Mouse (Mus musculus) stomach, postnatal 0 days (tissue): Measurements from ENCODE around the gene Galr2. TPM values are rescaled to one million over a fixed set of nuclear protein-coding genes. Genes with fewer than 3 reads are reported as not detected.

Source experiments
- ATAC-seq: fragments of 200-750 bp; cut with Nextera tagmentation; 2 replicates; pipeline ENCODE4 v1.8.0; 2017; ENCODE audit not compliant: low FRiP score, low TSS enrichment
- DNase-seq: peaks from one replicate; pipeline ENCODE4 v3.0.0-alpha.2; 2016; ENCODE audit warnings: low spot score
- H3K27ac ChIP-seq: fragments of 300-500 bp; sonication (generic); replicated peaks from 2 replicates; pipeline ENCODE4 v1.5.1; 2014; ENCODE audit warnings: mild to moderate bottlenecking, control low read depth
- H3K27me3 ChIP-seq: fragments of 300-500 bp; sonication (generic); 2 replicates; pipeline ENCODE4 v1.6.1; 2014; ENCODE audit warnings: low read length; ENCODE audit not compliant: control insufficient read depth, insufficient read depth
- H3K36me3 ChIP-seq: fragments of 300-500 bp; sonication (generic); 2 replicates; pipeline ENCODE4 v1.6.1; 2014; ENCODE audit warnings: low read length, mixed read lengths; ENCODE audit not compliant: control insufficient read depth, insufficient read depth
- H3K4me1 ChIP-seq: fragments of 300-500 bp; sonication (generic); replicated peaks from 2 replicates; pipeline ENCODE4 v1.6.1; 2014; ENCODE audit warnings: antibody characterized with exemption; ENCODE audit not compliant: control insufficient read depth, insufficient read depth
- H3K4me2 ChIP-seq: fragments of 300-500 bp; sonication (generic); replicated peaks from 2 replicates; pipeline ENCODE4 v1.6.1; 2014; ENCODE audit warnings: low read depth, mild to moderate bottlenecking, control low read depth, moderate library complexity
- H3K4me3 ChIP-seq: fragments of 300-500 bp; sonication (generic); 2 replicates; pipeline ENCODE4 v1.5.1; 2014; ENCODE audit warnings: low read depth, low read length, control low read depth
- H3K9ac ChIP-seq: fragments of 300-500 bp; sonication (generic); 2 replicates; pipeline ENCODE4 v1.6.1; 2014; ENCODE audit warnings: mild to moderate bottlenecking, low read length, control low read depth, mixed read lengths
- H3K9me3 ChIP-seq: fragments of 300-500 bp; sonication (generic); 2 replicates; pipeline ENCODE4 v1.6.1; 2016; ENCODE audit warnings: low read length; ENCODE audit not compliant: control insufficient read depth
- CTCF ChIP-seq: IDR thresholded peaks from 2 replicates; pipeline ENCODE4 v1.5.1; 2016; ENCODE audit warnings: antibody characterized with exemption, low read depth, mild to moderate bottlenecking, moderate library complexity
- EP300 ChIP-seq: optimal IDR thresholded peaks from 2 replicates; pipeline ENCODE3; 2016; ENCODE audit warnings: antibody characterized with exemption
- WGBS: fragments of 180-500 bp; shearing (Covaris S2); extraction: QIAGEN DNeasy Blood & Tissue Kit; methylation state at CpG from one replicate; pipeline ENCODE4 v1.1.7; 2014; 5-methylcytosine and 5-hydroxymethylcytosine counted together
- polyA plus RNA-seq: library from polyadenylated mRNA; unstranded; fragments of >200 nt; fragmentation: Nextera tagmentation; extraction: Ambion mirVana; gene quantifications from 2 replicates; pipeline ENCODE4 v1.2.1, GENCODE M21; 2015

Galr2 gene
- polyA plus RNA-seq, 1 experiment from 2014 or later = 0.68 TPM

- TF ChIP-seq EP300 (no peak), CTCF (no peak)
- no peaks in the 10 kb centered on the region for H3K4me1 ChIP-seq
- H3K9me3 ChIP-seq = no peaks in the 10 kb centered on the region
- H3K9ac ChIP-seq = no peak overlapping the region
- peak overlapping the region; percentile 89 for H3K27ac ChIP-seq
- ATAC-seq (peak; percentile 59), DNase-seq (peak; percentile 42)
- H3K4me3 ChIP-seq = no peak overlapping the region
- 53% methylated on average over 9 of the region's 9 CpGs for WGBS
- H3K27me3 ChIP-seq = no peaks in the 10 kb centered on the region
- peaks cover 44% of the 10 kb centered on the region for H3K36me3 ChIP-seq
- H3K4me2 ChIP-seq = no peak overlapping the region
Observed at GRCm38 (mm10) chr11:116254627-116255026, 26.1 kb upstream of the Galr2 start.

GRCm38 (mm10) chr11:116255090-116255981 lies 25.4 kb upstream of the Galr2 start:
- no peak overlapping the region for H3K4me2 ChIP-seq
- WGBS = 72% methylated on average over 22 of the region's 22 CpGs
- H3K27me3 ChIP-seq = no peaks in the 10 kb centered on the region
- H3K9me3 ChIP-seq = no peaks in the 10 kb centered on the region
- DNase-seq (no peak), ATAC-seq (no peak)
- TF ChIP-seq CTCF (no peak), EP300 (no peak)
- H3K36me3 ChIP-seq = peaks cover 42% of the 10 kb centered on the region
- H3K9ac ChIP-seq = no peak overlapping the region
- H3K4me3 ChIP-seq = no peak overlapping the region
- no peaks in the 10 kb centered on the region for H3K4me1 ChIP-seq
- H3K27ac ChIP-seq = peak overlapping the region; percentile 89

- Histone ChIP-seq H3K27ac (peak overlapping the region; percentile 89), H3K9ac (no peak overlapping the region), H3K9me3 (no peaks in the 10 kb centered on the region), H3K4me1 (no peaks in the 10 kb centered on the region), H3K4me3 (no peak overlapping the region), H3K36me3 (peaks cover 41% of the 10 kb centered on the region), H3K27me3 (no peaks in the 10 kb centered on the region), H3K4me2 (no peak overlapping the region)
- 61% methylated on average over 9 of the region's 9 CpGs for WGBS
- ATAC-seq = peak; percentile 44; the same call in 1 of the 2 replicates
- TF ChIP-seq CTCF (no peak), EP300 (no peak)
- no peak for DNase-seq
Observed at GRCm38 (mm10) chr11:116255982-116256675, 24.6 kb upstream of the Galr2 start.

- WGBS = 82% methylated on average over 8 of the region's 8 CpGs
- peaks cover 41% of the 10 kb centered on the region for H3K36me3 ChIP-seq
- H3K4me1 ChIP-seq = no peaks in the 10 kb centered on the region
- ATAC-seq = no peak
- 0 out of 2 replicates have a peak overlapping the region, but pooled peaks have one; percentile 35 for H3K27ac ChIP-seq
- DNase-seq = no peak
- H3K9ac ChIP-seq = no peak overlapping the region
- no peaks in the 10 kb centered on the region for H3K27me3 ChIP-seq
- TF ChIP-seq EP300 = no peak
- no peak for TF ChIP-seq CTCF
- no peak overlapping the region for H3K4me3 ChIP-seq
- H3K9me3 ChIP-seq = no peaks in the 10 kb centered on the region
- H3K4me2 ChIP-seq = no peak overlapping the region
Observed at GRCm38 (mm10) chr11:116259461-116259860, 21.3 kb upstream of the Galr2 start.

GRCm38 (mm10) chr11:116260259-116260658 lies 20.5 kb upstream of the Galr2 start:
- Histone ChIP-seq H3K36me3 (peaks cover 36% of the 10 kb centered on the region), H3K4me1 (no peaks in the 10 kb centered on the region), H3K4me3 (no peak overlapping the region), H3K4me2 (no peak overlapping the region), H3K27me3 (no peaks in the 10 kb centered on the region), H3K9me3 (no peaks in the 10 kb centered on the region), H3K9ac (no peak overlapping the region), H3K27ac (peak overlapping the region; percentile 65)
- ATAC-seq (peak; percentile 83), DNase-seq (peak; percentile 67)
- WGBS = 69% methylated on average over 7 of the region's 7 CpGs
- TF ChIP-seq CTCF = no peak
- TF ChIP-seq EP300 = peak; percentile 61
